Mouse (Mus musculus) cerebellum, adult 2 months (tissue): ENCODE measurements around the gene Col4a3.

Source experiments
- CTCF ChIP-seq: fragments of 200-500 bp; IDR thresholded peaks from 2 replicates; pipeline ENCODE4 v1.5.1; 2011; ENCODE audit warnings: low read depth, mild to moderate bottlenecking, control low read depth, low read length, moderate library complexity, borderline replicate concordance; ENCODE audit not compliant: insufficient read depth
- POLR2A ChIP-seq: fragments of 200-500 bp; IDR thresholded peaks from 2 replicates; pipeline ENCODE4 v1.6.1; 2011; ENCODE audit warnings: low read length, control low read depth, borderline replicate concordance; ENCODE audit not compliant: insufficient read depth

GRCm38 (mm10) chr1:82596864-82597596 is 10.3 kb downstream of the Col4a3 start:
- no peak for TF ChIP-seq CTCF
- no peak for TF ChIP-seq POLR2A
